Mouse (Mus musculus) embryo, embryonic 11.5 days (tissue): ENCODE measurements around the gene Cytip.

Experiments
- DNase-seq: peaks from one replicate; pipeline ENCODE4 v3.0.0-alpha.2; 2012; ENCODE audit warnings: low read depth, low spot score

Gene Cytip

DNA sequence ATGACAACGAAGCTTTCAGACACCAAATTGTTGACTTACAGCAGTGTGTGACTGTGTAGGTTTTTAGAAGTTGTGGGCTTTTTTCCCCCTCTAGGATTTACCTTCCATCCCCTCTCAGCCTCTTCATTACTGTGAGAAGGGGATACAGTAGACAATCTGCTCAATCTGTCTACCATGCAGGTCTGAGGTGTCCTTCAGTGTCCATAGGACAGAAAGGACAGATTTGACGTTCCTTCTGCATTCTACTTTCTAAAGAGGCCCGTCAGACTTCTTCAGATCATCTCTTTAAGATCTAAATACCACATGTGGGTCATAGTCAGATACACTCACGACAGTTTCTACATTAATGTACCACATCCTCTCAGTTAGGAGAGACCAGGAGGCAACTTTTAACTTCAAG lies 33.5 kb downstream of the Cytip start:
- DNase-seq = no peak

DNA sequence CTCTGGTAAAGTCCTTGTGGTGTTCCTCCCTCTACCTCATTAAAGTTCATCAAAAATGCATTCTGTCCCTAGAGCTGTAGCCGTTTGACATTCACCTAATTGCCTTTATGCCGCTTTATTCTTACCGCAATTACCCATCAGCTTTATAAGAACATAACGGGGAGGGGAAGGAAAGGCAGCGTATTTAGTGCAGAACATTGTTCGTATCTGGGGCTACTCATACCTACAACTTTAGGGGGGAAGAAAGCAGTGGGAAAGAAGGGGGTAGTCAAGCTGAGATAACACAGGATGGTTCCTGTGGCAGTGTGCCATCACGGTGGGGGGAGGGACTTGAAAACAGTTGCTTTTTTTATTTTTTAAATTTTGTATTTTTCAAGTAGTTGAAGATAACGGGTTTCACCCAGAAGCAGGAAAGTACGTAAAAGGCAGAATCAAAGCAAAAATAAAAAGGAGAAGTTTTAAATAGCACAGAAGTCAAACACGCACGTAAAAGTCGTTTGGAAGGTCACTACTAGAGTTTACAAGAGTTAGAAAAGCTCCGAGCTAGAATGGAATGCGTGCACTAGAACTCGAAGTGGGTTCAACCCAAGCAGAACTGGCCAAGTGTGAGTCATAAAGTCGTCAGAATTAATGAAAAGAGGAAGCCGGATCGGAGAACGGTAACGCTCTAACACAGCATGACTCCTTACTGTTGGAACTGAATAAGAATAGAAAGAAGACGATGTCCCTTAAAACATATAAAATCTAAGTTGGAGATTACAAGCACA lies 34.6 kb downstream of the Cytip start:
- no peak for DNase-seq

DNA sequence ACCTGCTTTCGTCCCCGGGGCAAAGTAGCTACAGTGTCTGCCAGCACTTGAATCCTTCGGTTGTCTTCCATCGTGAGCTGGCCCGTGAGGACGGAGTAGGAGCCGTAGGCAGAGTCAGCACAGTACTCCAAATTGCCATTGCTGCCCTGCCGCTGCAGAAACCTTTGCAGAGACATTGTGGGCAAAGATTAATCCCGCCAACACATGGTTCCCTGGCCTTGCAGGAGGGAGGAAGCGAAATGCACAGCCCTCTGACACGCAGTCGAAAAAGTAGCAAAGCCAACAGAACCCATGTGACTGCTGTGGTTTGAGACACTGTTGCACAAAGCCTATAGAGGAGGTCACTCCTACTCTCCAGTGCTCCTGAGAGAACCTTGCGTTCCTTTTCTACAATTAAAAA lies 35.5 kb downstream of the Cytip start:
- DNase-seq = no peak

DNA sequence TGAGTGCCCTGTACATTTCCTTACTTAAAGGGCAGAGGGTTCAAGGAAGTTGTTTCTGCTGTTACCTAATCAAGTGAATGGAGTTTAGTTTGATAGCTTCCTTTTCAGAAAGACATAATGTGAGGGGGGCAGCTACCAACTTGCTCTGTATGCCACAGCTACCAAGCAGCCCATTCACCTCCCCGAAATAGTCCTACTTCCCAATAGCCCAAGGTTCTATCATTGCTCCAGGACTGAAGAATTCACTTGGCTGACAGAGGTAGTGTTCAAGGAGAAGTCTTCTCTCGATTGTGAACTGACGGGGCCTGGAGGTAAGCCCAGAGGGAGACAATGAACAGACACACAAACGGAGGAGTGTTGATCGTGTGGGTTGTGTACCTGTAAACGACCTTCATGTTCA lies 36.2 kb downstream of the Cytip start:
- DNase-seq = no peak

GRCm38 (mm10) chr2:58158539-58158938 lies 36.8 kb downstream of the Cytip start:
- DNase-seq = no peak

- DNase-seq = no peak
Observed at GRCm38 (mm10) chr2:58158107-58158506, 37.2 kb downstream of the Cytip start.

GRCm38 (mm10) chr2:58157466-58157865 lies 37.9 kb downstream of the Cytip start:
- DNase-seq = no peak

DNA sequence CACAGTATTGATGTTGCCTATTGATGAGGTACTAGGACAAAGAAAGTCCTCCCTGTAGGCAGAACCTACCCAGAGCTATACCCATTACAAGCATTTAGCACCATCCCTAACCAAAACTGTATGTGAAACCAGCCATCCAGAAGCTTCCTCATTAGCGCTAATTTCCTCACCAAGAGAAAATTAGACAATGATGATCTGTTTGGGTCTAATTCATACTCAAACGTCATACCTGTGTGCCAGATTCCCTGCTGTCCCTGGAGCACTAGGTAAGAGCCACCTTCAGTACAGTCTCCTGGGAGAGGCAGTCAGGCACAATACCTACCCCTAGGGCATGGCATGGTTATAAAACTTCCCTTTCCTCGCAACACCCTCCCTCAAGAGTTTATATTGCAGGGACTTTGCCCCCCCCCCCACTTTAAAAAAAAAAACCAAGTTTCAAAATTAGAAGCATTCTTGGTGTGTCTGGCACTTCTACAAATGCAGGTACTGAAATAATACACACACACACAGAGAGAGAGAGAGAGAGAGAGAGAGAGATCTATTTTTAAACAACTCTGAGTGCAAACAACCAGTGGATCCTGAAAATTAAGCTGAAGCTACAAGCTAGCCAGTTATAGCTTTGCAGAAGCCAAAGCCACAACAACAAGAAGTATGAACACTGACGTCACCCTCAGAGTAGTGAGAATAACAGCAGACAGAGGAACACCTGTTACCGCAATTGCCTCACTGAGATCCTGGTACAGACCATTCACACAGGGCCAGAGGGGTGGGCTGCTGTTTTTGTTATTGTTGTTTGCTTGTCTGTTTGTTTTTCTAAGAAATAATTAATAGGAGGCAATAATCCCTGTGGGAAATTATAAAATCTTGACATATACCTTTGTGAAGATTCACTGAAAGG lies 38.6 kb downstream of the Cytip start:
- DNase-seq = no peak

GRCm38 (mm10) chr2:58156108-58156415 lies 39.3 kb downstream of the Cytip start:
- no peak for DNase-seq

DNA sequence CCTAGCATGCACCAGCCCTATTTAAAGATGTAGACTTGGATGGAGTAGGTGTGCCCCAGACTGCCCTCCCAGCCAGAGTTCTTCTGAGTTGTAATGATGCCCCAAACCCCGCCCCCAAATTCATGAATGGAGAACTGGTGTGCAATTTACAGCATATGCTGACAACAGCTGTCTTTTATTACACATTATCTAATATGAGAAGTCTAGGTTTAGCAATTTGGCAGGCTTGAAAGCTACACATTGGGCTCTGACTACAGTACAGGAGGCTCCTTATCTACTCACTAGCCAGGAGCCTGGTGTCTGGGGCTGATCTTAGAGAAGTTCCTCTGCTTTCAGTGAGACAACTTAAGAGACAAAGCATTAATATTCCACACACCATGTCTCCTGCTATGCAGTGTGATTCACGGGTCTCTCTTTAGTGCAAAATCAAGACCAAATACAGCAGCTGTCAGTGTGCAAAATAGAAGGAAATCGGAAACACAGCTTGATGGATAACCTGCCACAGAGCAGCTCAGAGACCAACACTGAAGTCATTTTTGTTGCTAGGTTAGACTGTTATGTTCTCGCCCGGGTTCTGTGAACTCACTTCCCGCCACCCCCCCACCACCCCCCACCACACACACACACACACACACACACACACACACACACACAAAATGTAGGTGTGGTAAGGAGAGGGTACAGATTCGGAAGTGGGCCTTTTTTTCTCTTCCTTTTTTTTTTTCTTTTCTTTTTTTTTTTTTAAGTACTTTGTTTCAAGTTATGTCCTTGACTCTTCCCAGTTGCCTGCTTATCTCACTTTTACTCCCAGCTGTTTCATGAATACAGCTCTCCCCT lies 39.8 kb downstream of the Cytip start:
- DNase-seq = no peak

- DNase-seq = no peak
Observed at GRCm38 (mm10) chr2:58154555-58154954, 40.8 kb downstream of the Cytip start.

- DNase-seq = no peak
Observed at GRCm38 (mm10) chr2:58153742-58154141, 41.6 kb downstream of the Cytip start.

DNA sequence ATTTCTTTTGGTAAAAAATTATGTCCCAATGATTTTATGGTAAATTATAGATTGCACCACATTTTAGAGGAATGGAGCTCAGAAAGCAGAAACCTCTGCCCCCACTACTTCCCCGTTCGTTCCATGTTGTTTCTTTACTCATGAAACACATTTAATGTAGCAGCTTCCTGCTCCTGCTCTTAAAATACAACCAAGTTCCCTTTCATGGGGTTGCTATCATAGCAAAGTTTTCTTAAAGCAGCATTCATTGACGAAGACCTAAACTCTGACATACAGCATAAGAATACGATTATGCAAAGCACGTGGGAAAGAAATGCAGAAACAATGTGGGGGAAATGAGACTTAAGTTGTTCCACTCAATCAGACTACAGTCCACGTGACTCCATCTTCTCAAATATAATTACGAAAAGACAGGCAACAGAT lies 45.3 kb downstream of the Cytip start:
- no peak for DNase-seq

DNA sequence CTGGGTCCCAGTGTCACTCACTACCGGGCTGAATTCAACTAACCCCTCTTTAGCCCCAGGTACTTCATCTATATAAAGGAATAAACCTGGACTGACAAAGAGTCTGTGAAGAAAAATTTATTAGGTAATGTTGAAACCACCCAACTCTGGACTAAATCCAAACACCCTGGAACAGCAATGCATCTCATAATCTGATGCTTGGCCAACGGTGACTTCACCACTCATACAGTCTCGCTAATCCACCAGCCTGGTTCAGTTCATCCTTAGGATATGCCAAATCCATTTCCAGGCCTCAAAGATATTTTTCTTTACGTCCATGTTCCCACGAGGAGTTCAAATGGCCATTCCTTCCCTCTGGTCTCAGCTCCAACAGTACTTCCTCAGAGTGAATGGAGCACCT lies 48.8 kb downstream of the Cytip start:
- no peak for DNase-seq

- no peak for DNase-seq
Observed at GRCm38 (mm10) chr2:58140531-58140930, 54.8 kb downstream of the Cytip start.

DNA sequence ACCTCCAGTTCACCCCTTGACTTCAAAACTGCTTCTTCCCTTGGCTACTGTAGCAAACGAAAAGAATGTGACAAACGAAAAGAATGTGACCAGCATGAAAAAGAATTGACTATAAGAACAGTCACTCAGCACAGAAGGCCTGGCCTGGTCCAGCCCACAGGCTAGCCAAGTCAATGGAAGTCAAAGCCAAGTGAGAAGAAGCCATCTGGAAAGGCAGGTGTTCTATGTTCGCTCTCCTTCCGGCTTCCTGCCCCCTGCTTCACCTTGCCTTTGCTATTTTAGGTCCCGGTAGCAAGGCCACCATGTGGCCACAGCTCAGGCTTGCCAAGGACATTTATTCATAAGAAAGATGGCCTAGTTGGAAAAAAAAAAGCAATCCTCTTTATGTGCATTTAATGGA lies 56.7 kb downstream of the Cytip start:
- no peak for DNase-seq

GRCm38 (mm10) chr2:58137676-58138075 lies 57.7 kb downstream of the Cytip start:
- DNase-seq = no peak

DNA sequence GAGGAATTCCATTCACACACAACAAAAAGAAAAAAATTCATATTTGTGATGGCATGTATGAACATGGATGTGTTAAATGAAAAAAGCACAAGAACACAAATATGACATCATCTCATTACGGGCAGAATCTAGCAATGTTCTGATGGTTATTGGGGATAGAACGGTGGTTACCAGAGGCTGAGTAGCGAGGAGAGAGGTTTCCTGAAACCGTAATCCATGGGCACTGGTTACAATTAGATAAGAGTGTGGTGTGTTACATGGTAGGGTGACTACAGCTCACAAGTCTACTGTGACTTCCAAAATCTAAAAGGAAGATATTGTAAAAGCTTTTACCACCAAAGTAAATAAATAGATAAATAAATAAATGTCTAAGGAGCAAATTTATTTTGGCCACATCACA lies 58.8 kb downstream of the Cytip start:
- no peak for DNase-seq

GRCm38 (mm10) chr2:58135061-58135463 lies 60.3 kb downstream of the Cytip start:
- DNase-seq = no peak

- DNase-seq = no peak
Observed at GRCm38 (mm10) chr2:58132597-58132996, 62.7 kb downstream of the Cytip start.

GRCm38 (mm10) chr2:58129903-58130302 lies 65.4 kb downstream of the Cytip start:
- no peak for DNase-seq

GRCm38 (mm10) chr2:58111105-58111504 lies 84.2 kb downstream of the Cytip start:
- no peak for DNase-seq
